Mouse (Mus musculus) small intestine, adult 2 months (tissue): ENCODE measurements around the gene Gon4l.

Source experiments
- CTCF ChIP-seq: fragments of 200-500 bp; IDR thresholded peaks from 2 replicates; pipeline ENCODE4 v1.5.1; 2012; ENCODE audit warnings: low read depth, mild to moderate bottlenecking, control low read depth, inconsistent platforms, low read length, moderate library complexity, mixed read lengths; ENCODE audit not compliant: insufficient replicate concordance, insufficient read length; ENCODE audit errors: extremely low read depth
- POLR2A ChIP-seq: fragments of 200-500 bp; IDR thresholded peaks from 2 replicates; pipeline ENCODE4 v1.6.1; 2012; ENCODE audit warnings: low read depth, mild to moderate bottlenecking, control low read depth, inconsistent platforms, low read length, moderate library complexity

DNA sequence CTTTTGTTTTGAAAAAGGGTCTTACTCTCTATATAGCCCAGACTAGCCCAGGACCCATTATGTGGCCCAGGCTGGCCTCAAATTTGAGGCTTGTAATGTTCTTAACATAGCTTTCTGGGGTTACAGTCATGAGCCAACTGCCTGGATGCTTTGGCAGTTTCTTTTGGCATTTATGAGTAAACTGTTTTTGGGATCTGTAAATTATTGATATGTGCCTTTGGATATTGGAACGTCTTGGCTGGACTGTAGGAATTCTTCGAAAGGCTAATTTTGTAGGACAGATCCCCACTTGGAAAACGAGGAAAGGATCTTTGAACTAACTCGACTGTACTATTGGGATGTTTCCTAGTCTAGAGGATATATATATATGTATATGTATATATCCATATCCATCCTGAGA, 118.2 kb downstream of the Gon4l start:
- TF ChIP-seq CTCF, result no peak
- no peak for TF ChIP-seq POLR2A
